Mouse (Mus musculus): ENCODE measurements around the gene Gm17268. TPM values are rescaled to one million over a fixed set of nuclear protein-coding genes. Genes with fewer than 3 reads are reported as not detected.

Gene Gm17268
- total RNA-seq, 1 experiment from 2014 or later, result not detected

GRCm38 (mm10) chr11:82034446-82034845, 3.9 kb downstream of the Gm17268 start:
- ATAC-seq (ENCODE audit: extremely low read depth, insufficient number of reproducible peaks, low FRiP score, poor library complexity, severe bottlenecking), result no peak

- ATAC-seq (ENCODE audit: extremely low read depth, insufficient number of reproducible peaks, low FRiP score, poor library complexity, severe bottlenecking), result no peak
Observed at GRCm38 (mm10) chr11:82032678-82033344, 5.6 kb downstream of the Gm17268 start.

- no peak for ATAC-seq (ENCODE audit: extremely low read depth, insufficient number of reproducible peaks, low FRiP score, poor library complexity, severe bottlenecking)
Observed at GRCm38 (mm10) chr11:82032136-82032535, 6.2 kb downstream of the Gm17268 start.

- ATAC-seq (ENCODE audit: extremely low read depth, insufficient number of reproducible peaks, low FRiP score, poor library complexity, severe bottlenecking), result no peak
Observed at GRCm38 (mm10) chr11:82030171-82030570, 8.2 kb downstream of the Gm17268 start.

GRCm38 (mm10) chr11:82023769-82024168, 14.6 kb downstream of the Gm17268 start:
- no peak for ATAC-seq (ENCODE audit: extremely low read depth, insufficient number of reproducible peaks, low FRiP score, poor library complexity, severe bottlenecking)

GRCm38 (mm10) chr11:82022504-82023056, 15.8 kb downstream of the Gm17268 start:
- no peak for ATAC-seq (ENCODE audit: extremely low read depth, insufficient number of reproducible peaks, low FRiP score, poor library complexity, severe bottlenecking)

- no peak for ATAC-seq (ENCODE audit: extremely low read depth, insufficient number of reproducible peaks, low FRiP score, poor library complexity, severe bottlenecking)
Observed at GRCm38 (mm10) chr11:82021406-82021805, 17.0 kb downstream of the Gm17268 start.

GRCm38 (mm10) chr11:82019793-82020192, 18.6 kb downstream of the Gm17268 start:
- no peak for ATAC-seq (ENCODE audit: extremely low read depth, insufficient number of reproducible peaks, low FRiP score, poor library complexity, severe bottlenecking)

- ATAC-seq (ENCODE audit: extremely low read depth, insufficient number of reproducible peaks, low FRiP score, poor library complexity, severe bottlenecking), result no peak
Observed at GRCm38 (mm10) chr11:82019389-82019788, 19.0 kb downstream of the Gm17268 start.

GRCm38 (mm10) chr11:82016181-82016780, 22.1 kb downstream of the Gm17268 start:
- 0 out of 2 replicates have a peak, but pooled peaks have one; percentile 8 for ATAC-seq (ENCODE audit: extremely low read depth, insufficient number of reproducible peaks, low FRiP score, poor library complexity, severe bottlenecking)

- ATAC-seq (ENCODE audit: extremely low read depth, insufficient number of reproducible peaks, low FRiP score, poor library complexity, severe bottlenecking), result 0 out of 2 replicates have a peak, but pooled peaks have one; percentile 20
Observed at GRCm38 (mm10) chr11:82015066-82015465, 23.3 kb downstream of the Gm17268 start.

- ATAC-seq (ENCODE audit: extremely low read depth, insufficient number of reproducible peaks, low FRiP score, poor library complexity, severe bottlenecking), result no peak
Observed at GRCm38 (mm10) chr11:82013756-82014155, 24.6 kb downstream of the Gm17268 start.

GRCm38 (mm10) chr11:82011411-82012193, 26.8 kb downstream of the Gm17268 start:
- no peak for ATAC-seq (ENCODE audit: extremely low read depth, insufficient number of reproducible peaks, low FRiP score, poor library complexity, severe bottlenecking)

- no peak for ATAC-seq (ENCODE audit: extremely low read depth, insufficient number of reproducible peaks, low FRiP score, poor library complexity, severe bottlenecking)
Observed at GRCm38 (mm10) chr11:82010115-82010514, 28.2 kb downstream of the Gm17268 start.

GRCm38 (mm10) chr11:82006796-82007423, 31.5 kb downstream of the Gm17268 start:
- ATAC-seq (ENCODE audit: extremely low read depth, insufficient number of reproducible peaks, low FRiP score, poor library complexity, severe bottlenecking), result no peak

- 0 out of 2 replicates have a peak, but pooled peaks have one; percentile 37 for ATAC-seq (ENCODE audit: extremely low read depth, insufficient number of reproducible peaks, low FRiP score, poor library complexity, severe bottlenecking)
Observed at GRCm38 (mm10) chr11:82004810-82005209, 33.6 kb downstream of the Gm17268 start.

GRCm38 (mm10) chr11:82000581-82000980, 37.8 kb downstream of the Gm17268 start:
- ATAC-seq (ENCODE audit: extremely low read depth, insufficient number of reproducible peaks, low FRiP score, poor library complexity, severe bottlenecking), result no peak

GRCm38 (mm10) chr11:81999469-81999868, 38.9 kb downstream of the Gm17268 start:
- ATAC-seq (ENCODE audit: extremely low read depth, insufficient number of reproducible peaks, low FRiP score, poor library complexity, severe bottlenecking), result no peak

GRCm38 (mm10) chr11:81998646-81999045, 39.7 kb downstream of the Gm17268 start:
- ATAC-seq (ENCODE audit: extremely low read depth, insufficient number of reproducible peaks, low FRiP score, poor library complexity, severe bottlenecking), result no peak
